Mouse (Mus musculus) liver, adult 2 months (tissue): ENCODE measurements around the gene Clec4a3. TPM values are rescaled to one million over a fixed set of nuclear protein-coding genes. Genes with fewer than 3 reads are reported as not detected.
A peak's percentile ranks its signal among the peaks of the same experiment; 100 is the strongest.
"Not testable (repeated sequence)": the region's sequence is repeated elsewhere in the genome, so short reads cannot be mapped to it uniquely, and the experiment has no call there.

Experiments used
- DNase-seq: peaks from one replicate; pipeline ENCODE4 v3.0.0-alpha.2; 2011; ENCODE audit warnings: low read depth, low spot score; ENCODE audit errors: extremely low read depth
- H3K27ac ChIP-seq: fragments of 200-500 bp; replicated peaks from 2 replicates; pipeline ENCODE4 v1.5.1; 2012; ENCODE audit warnings: low read depth, mild to moderate bottlenecking, control low read depth, inconsistent platforms, low read length; ENCODE audit not compliant: insufficient read depth
- H3K27me3 ChIP-seq: fragments of 200-500 bp; 2 replicates; pipeline ENCODE4 v1.6.1; 2012; ENCODE audit warnings: mild to moderate bottlenecking, moderate library complexity, low read length, inconsistent platforms; ENCODE audit not compliant: control insufficient read depth, insufficient read depth
- H3K36me3 ChIP-seq: fragments of 200-500 bp; 2 replicates; pipeline ENCODE4 v1.6.1; 2012; ENCODE audit warnings: low read length, inconsistent platforms; ENCODE audit not compliant: control insufficient read depth, insufficient read depth
- H3K4me1 ChIP-seq: fragments of 200-500 bp; 2 replicates; pipeline ENCODE4 v1.6.1; 2011; ENCODE audit warnings: low read length; ENCODE audit not compliant: control insufficient read depth, insufficient read depth
- H3K4me3 ChIP-seq: fragments of 200-500 bp; 2 replicates; pipeline ENCODE4 v1.5.1; 2011; ENCODE audit warnings: low read depth, mild to moderate bottlenecking, control low read depth, low read length, moderate library complexity; ENCODE audit not compliant: insufficient read depth
- H3K79me2 ChIP-seq: fragments of 200-500 bp; 2 replicates; pipeline ENCODE4 v1.6.1; 2012; ENCODE audit warnings: inconsistent platforms, mild to moderate bottlenecking, low read length, moderate library complexity; ENCODE audit not compliant: control insufficient read depth, insufficient read depth
- H3K9ac ChIP-seq: fragments of 200-500 bp; 2 replicates; pipeline ENCODE4 v1.6.1; 2012; ENCODE audit warnings: low read depth, mild to moderate bottlenecking, control low read depth, inconsistent platforms, low read length
- CTCF ChIP-seq: fragments of 200-500 bp; IDR thresholded peaks from 2 replicates; pipeline ENCODE4 v1.5.1; 2011; ENCODE audit warnings: low read depth, low read length, control low read depth
- POLR2A ChIP-seq: fragments of 200-500 bp; IDR thresholded peaks from 2 replicates; pipeline ENCODE4 v1.6.1; 2011; ENCODE audit warnings: low read length, control low read depth; ENCODE audit not compliant: insufficient read depth; ENCODE audit errors: extremely low read depth
- WGBS: fragments of 180-500 bp; shearing (Covaris S2); methylation state at CpG from one replicate; pipeline ENCODE4 v1.1.7; 2018; 5-methylcytosine and 5-hydroxymethylcytosine counted together
- polyA plus RNA-seq: library from polyadenylated mRNA; depleted of rRNA; stranded (reverse); fragments of >200 nt; gene quantifications from 2 replicates; pipeline ENCODE4 v1.2.3, GENCODE M21; 2012; rRNA removed
- total RNA-seq: library from RNA; depleted of rRNA; stranded (reverse); fragments of >200 nt; gene quantifications from 2 replicates; pipeline ENCODE4 v1.2.3, GENCODE M21; 2014; rRNA removed

Clec4a3 gene
- total and polyA plus RNA-seq, 2 experiments: 0.70 to 5.5 TPM

DNA sequence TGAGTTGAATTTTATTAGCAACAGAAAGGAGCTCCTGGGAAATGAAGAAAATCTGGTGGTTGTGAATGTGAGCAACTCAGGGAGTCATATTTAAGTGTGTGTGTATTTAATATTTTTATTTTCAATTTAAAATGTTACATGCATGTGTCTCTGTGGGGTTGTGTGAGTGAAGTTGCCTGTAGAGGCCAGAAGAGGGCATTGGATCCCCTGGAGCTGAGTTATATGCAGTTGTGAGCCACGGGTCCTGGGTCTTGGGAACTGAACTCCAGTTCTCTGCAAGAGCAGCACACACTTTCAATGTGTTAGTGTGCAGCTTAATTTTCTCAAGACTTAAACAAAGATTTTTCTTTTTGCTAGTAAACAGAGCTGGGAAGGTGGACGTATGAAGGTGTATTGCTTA is 12.2 kb downstream of the Clec4a3 start:
- H3K4me1 ChIP-seq: no peaks in the 10 kb centered on the region
- no peaks in the 10 kb centered on the region for H3K36me3 ChIP-seq
- H3K79me2 ChIP-seq: no peaks in the 10 kb centered on the region
- no peak overlapping the region for H3K4me3 ChIP-seq
- WGBS: 73% methylated on average over 2 of the region's 2 CpGs
- no peak for DNase-seq
- H3K27me3 ChIP-seq: no peaks in the 10 kb centered on the region
- TF ChIP-seq CTCF (no peak), POLR2A (no peak)
- H3K9ac ChIP-seq: no peak overlapping the region
- H3K27ac ChIP-seq: no peak overlapping the region

DNA sequence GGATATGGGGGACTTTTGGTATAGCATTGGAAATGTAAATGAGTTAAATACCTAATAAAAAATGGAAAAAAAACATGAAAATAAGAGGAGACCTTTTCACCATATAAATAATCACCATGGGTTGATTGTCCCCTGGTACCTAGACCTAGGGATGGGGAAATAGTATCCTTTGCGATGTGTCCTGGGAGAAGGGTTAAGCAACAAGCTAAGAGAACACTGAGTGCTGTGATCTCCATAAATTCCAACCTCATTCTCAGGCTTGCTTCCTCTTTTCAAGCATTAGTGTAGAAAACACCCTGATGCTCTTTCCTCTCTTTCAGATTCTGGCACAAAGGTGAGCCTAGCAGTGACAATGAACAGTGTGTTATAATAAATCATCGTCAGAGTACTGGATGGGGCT is 16.7 kb downstream of the Clec4a3 start:
- DNase-seq: no peak
- H3K36me3 ChIP-seq: no peaks in the 10 kb centered on the region
- H3K9ac ChIP-seq: no peak overlapping the region
- H3K27me3 ChIP-seq: no peaks in the 10 kb centered on the region
- H3K4me1 ChIP-seq: no peaks in the 10 kb centered on the region
- H3K27ac ChIP-seq: no peak overlapping the region
- H3K4me3 ChIP-seq: no peak overlapping the region
- 88% methylated on average over 2 of the region's 2 CpGs for WGBS
- no peaks in the 10 kb centered on the region for H3K79me2 ChIP-seq
- TF ChIP-seq CTCF: no peak
- TF ChIP-seq POLR2A: no peak

DNA sequence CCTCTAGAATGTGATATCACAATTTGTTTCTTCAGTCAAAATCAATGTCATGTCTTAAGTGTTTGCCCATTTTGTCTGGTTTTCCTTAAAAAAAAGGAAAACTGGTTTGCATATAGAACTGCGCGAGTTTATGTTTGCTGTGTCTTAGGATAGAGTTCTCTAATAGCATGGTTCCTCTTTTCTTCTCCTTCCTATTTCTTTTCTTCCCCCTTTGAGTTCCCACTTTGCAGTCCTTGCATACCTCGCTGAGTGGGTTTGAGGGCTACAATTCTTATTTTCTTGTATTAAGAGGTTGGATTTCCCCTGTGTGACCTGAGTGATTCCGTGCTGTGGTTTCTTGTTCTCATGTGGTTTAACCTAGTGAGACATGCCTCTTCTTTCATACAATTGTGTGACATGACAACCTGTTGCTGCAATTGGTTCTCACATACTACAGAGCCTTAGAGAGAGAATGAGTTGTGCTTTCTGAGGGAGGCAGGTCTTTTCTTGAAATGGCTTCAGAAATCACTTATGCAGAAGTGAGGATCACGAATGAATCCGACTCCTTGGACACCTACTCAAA is 37.6 kb downstream of the Clec4a3 start, which contains the start of gene Clec4a4:
Clec4a4 (plus strand) TSS at position 492 of the 562 bp plus-strand sequence.
- no peaks in the 10 kb centered on the region for H3K36me3 ChIP-seq
- WGBS: 79% methylated on average over 6 of the region's 6 CpGs
- H3K27ac ChIP-seq: no peak within 1 kb of the TSS
- no peaks in the 10 kb centered on the region for H3K27me3 ChIP-seq
- H3K4me3 ChIP-seq: no peak within 1 kb of the TSS
- no peaks in the 10 kb centered on the region for H3K4me1 ChIP-seq
- peak; percentile 7 for DNase-seq
- no peaks in the 10 kb centered on the region for H3K79me2 ChIP-seq
- TF ChIP-seq POLR2A (no peak), CTCF (no peak)
- H3K9ac ChIP-seq: no peak within 1 kb of the TSS

DNA sequence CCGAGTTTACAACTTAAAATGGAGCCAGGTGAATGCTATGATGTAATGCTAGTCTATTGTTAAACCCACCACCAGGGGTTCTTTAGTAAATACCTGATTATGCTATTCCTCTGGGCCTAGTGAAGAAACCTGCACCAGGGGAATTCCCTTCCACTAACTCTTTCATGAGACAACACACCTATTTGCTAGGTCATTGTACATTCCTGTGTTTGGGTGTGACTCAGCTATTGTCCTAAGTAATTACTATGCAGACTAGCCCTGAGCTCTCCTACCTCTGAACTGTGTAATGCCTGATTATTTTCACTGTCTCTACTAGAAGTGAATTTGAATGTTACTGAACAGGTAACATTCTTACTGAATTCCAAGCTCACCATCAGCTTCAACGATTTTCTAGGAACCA is 52.4 kb downstream of the Clec4a3 start:
- not testable (repeated sequence) for DNase-seq, H3K27me3 ChIP-seq, H3K9ac ChIP-seq, H3K27ac ChIP-seq, H3K79me2 ChIP-seq, H3K4me1 ChIP-seq, H3K4me3 ChIP-seq, H3K36me3 ChIP-seq
- WGBS: 73% methylated on average over 2 of the region's 2 CpGs

DNA sequence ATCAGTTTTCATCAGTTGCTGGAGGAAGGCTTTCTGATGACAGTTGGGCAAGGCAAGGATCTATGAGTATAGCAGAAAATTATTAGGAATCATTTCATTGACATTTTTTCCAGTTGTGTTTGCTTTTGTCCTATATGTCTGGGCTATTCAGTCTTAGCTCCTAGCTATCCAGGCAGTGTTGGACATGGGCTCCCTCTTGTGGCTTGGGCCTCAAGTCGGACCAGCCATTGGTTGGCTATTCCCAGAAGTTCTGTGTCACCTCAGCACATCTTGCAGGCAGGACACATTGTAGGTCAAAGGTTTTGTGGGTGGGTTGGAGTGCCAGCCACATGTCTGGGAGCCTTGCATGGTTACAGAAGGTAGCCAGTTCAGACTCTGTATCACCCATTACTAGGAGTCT is 53.3 kb downstream of the Clec4a3 start:
- no peak overlapping the region for H3K4me3 ChIP-seq
- no peaks in the 10 kb centered on the region for H3K27me3 ChIP-seq
- H3K4me1 ChIP-seq: no peaks in the 10 kb centered on the region
- WGBS: 63% methylated on average over 1 of the region's 1 CpGs
- H3K27ac ChIP-seq: no peak overlapping the region
- H3K79me2 ChIP-seq: no peaks in the 10 kb centered on the region
- no peaks in the 10 kb centered on the region for H3K36me3 ChIP-seq
- no peak overlapping the region for H3K9ac ChIP-seq
- DNase-seq: peak; percentile 7
- no peak for TF ChIP-seq POLR2A
- peak; percentile 54 for TF ChIP-seq CTCF

Other genes starting within 250 kb of the Clec4a3 start
- not detected in 2 replicates for gene Nanog, start 245.0 kb upstream of the Clec4a3 start, total RNA-seq
- gene Nanog, start 245.0 kb upstream of the Clec4a3 start, polyA plus RNA-seq: not detected in 2 replicates
- 0.28 and 0.40 TPM in 2 replicates for gene Slc2a3, start 150.9 kb upstream of the Clec4a3 start, total RNA-seq
- gene Slc2a3, start 150.9 kb upstream of the Clec4a3 start, polyA plus RNA-seq: 0.22 and 0.66 TPM in 2 replicates
- 1.7 and 2.3 TPM in 2 replicates for gene Foxj2, start 132.6 kb upstream of the Clec4a3 start, total RNA-seq
- 3.1 and 3.3 TPM in 2 replicates for gene Foxj2, start 132.6 kb upstream of the Clec4a3 start, polyA plus RNA-seq
- 1.5 and 1.6 TPM in 2 replicates for gene C3ar1, start 96.4 kb upstream of the Clec4a3 start, total RNA-seq
- 0.66 and 0.99 TPM in 2 replicates for gene C3ar1, start 96.4 kb upstream of the Clec4a3 start, polyA plus RNA-seq
- gene Necap1, start 78.0 kb upstream of the Clec4a3 start, total RNA-seq: 22.1 and 26.5 TPM in 2 replicates
- gene Necap1, start 78.0 kb upstream of the Clec4a3 start, polyA plus RNA-seq: 18.8 and 19.4 TPM in 2 replicates
- gene Clec4a1, start 30.7 kb upstream of the Clec4a3 start, total RNA-seq: 1.7 and 1.8 TPM in 2 replicates
- gene Clec4a1, start 30.7 kb upstream of the Clec4a3 start, polyA plus RNA-seq: 0.52 and 1.1 TPM in 2 replicates
- not detected in 2 replicates for gene Clec4a4, start 37.9 kb downstream of the Clec4a3 start, total RNA-seq
- gene Clec4a4, start 37.9 kb downstream of the Clec4a3 start, polyA plus RNA-seq: not detected in 2 replicates
- 0.54 and 0.65 TPM in 2 replicates for gene Clec4b1, start 97.4 kb downstream of the Clec4a3 start, total RNA-seq
- gene Clec4b1, start 97.4 kb downstream of the Clec4a3 start, polyA plus RNA-seq: 0.27 TPM in 1 of 2 replicates, not detected in the other
- 1.5 and 1.7 TPM in 2 replicates for gene Clec4a2, start 153.9 kb downstream of the Clec4a3 start, total RNA-seq
- gene Clec4a2, start 153.9 kb downstream of the Clec4a3 start, polyA plus RNA-seq: 0.22 and 0.39 TPM in 2 replicates
- gene Clec4b2, start 220.4 kb downstream of the Clec4a3 start, total RNA-seq: not detected in 2 replicates
- not detected in 2 replicates for gene Clec4b2, start 220.4 kb downstream of the Clec4a3 start, polyA plus RNA-seq